Mouse (Mus musculus) granulocyte monocyte progenitor cell, adult 5-6 weeks (primary cell): ENCODE results near the gene Bmf. TPM values are rescaled to one million over a fixed set of nuclear protein-coding genes. Genes with fewer than 3 reads are reported as not detected.

Experiments used
- ATAC-seq: replicated peaks from 2 replicates; pipeline ENCODE4 v1.8.0; 2016; ENCODE audit warnings: mild to moderate bottlenecking, moderate TSS enrichment, inconsistent platforms; ENCODE audit not compliant: poor library complexity, severe bottlenecking
- total RNA-seq, 2 experiments: library from RNA; stranded (forward) in 1 of 2; stranded (reverse) in 1 of 2; fragments of 200-712, 200-1000 nt in 1 of 2; fragments of >200 nt in 1 of 2; fragmentation: Nextera tagmentation in 1 of 2; gene quantifications; 2 replicates each; pipeline ENCODE4 v1.2.3; 2014 to 2017

The Bmf gene
- total RNA-seq (2014; fragmentation: Nextera tagmentation) (0.52 and 6.0 TPM in 2 replicates), total RNA-seq (2017) (0.21 and 0.60 TPM in 2 replicates)

GRCm38 (mm10) chr2:118549507-118550473, at the start of gene Bmf:
Bmf (minus strand) TSS chr2:118549687.
- peak; percentile 54 for ATAC-seq

GRCm38 (mm10) chr2:118599087-118599486, 49.6 kb upstream of the Bmf start:
- ATAC-seq = no peak

- peak; percentile 90 for ATAC-seq
Observed at GRCm38 (mm10) chr2:118597673-118598568, 48.4 kb upstream of the Bmf start, which contains the start of gene Bub1b. Bub1b (plus strand) TSS chr2:118598211.

GRCm38 (mm10) chr2:118591083-118591482, 41.6 kb upstream of the Bmf start:
- peak; percentile 83 for ATAC-seq

GRCm38 (mm10) chr2:118587686-118588085, 38.2 kb upstream of the Bmf start:
- peak; percentile 25; the same call in 1 of the 2 replicates for ATAC-seq

GRCm38 (mm10) chr2:118586013-118586412, 36.5 kb upstream of the Bmf start:
- no peak for ATAC-seq

- ATAC-seq = peak; percentile 36
Observed at GRCm38 (mm10) chr2:118573135-118573534, 23.6 kb upstream of the Bmf start.

- ATAC-seq = no peak
Observed at GRCm38 (mm10) chr2:118572183-118572836, 22.8 kb upstream of the Bmf start.

GRCm38 (mm10) chr2:118570939-118571338, 21.5 kb upstream of the Bmf start:
- ATAC-seq = peak; percentile 34

GRCm38 (mm10) chr2:118567179-118567578, 17.7 kb upstream of the Bmf start:
- peak; percentile 95 for ATAC-seq

GRCm38 (mm10) chr2:118562431-118562830, 12.9 kb upstream of the Bmf start:
- ATAC-seq = peak; percentile 72

- ATAC-seq = peak; percentile 62
Observed at GRCm38 (mm10) chr2:118562015-118562414, 12.5 kb upstream of the Bmf start.

- ATAC-seq = no peak
Observed at GRCm38 (mm10) chr2:118558426-118558825, 8.9 kb upstream of the Bmf start.

GRCm38 (mm10) chr2:118554356-118554990, 5.0 kb upstream of the Bmf start:
- peak; percentile 92 for ATAC-seq

GRCm38 (mm10) chr2:118551606-118552005, 2.1 kb upstream of the Bmf start:
- no peak for ATAC-seq

- no peak for ATAC-seq
Observed at GRCm38 (mm10) chr2:118548421-118549221, 866 bp downstream of the Bmf start.

- peak; percentile 72 for ATAC-seq
Observed at GRCm38 (mm10) chr2:118547541-118548016, 1.9 kb downstream of the Bmf start.

- ATAC-seq = no peak
Observed at GRCm38 (mm10) chr2:118546798-118547165, 2.7 kb downstream of the Bmf start.
